Mouse (Mus musculus) small intestine, adult 2 months (tissue): ENCODE data around the gene Vmn2r44. TPM values are rescaled to one million over a fixed set of nuclear protein-coding genes. Genes with fewer than 3 reads are reported as not detected.
"Not testable (repeated sequence)": the region's sequence is repeated elsewhere in the genome, so short reads cannot be mapped to it uniquely, and the experiment has no call there.

Experiments used
- H3K27ac ChIP-seq: fragments of 200-500 bp; 2 replicates; pipeline ENCODE4 v1.5.1; 2012; ENCODE audit warnings: low read depth, low read length, control low read depth, inconsistent platforms; ENCODE audit not compliant: insufficient read depth
- H3K27me3 ChIP-seq: fragments of 200-500 bp; 2 replicates; pipeline ENCODE4 v1.6.1; 2012; ENCODE audit warnings: mild to moderate bottlenecking, moderate library complexity, low read length, inconsistent platforms; ENCODE audit not compliant: control insufficient read depth, insufficient read depth
- H3K36me3 ChIP-seq: fragments of 200-500 bp; 2 replicates; pipeline ENCODE4 v1.6.1; 2012; ENCODE audit warnings: mild to moderate bottlenecking, low read length, control low read depth, inconsistent platforms; ENCODE audit not compliant: control insufficient read depth, insufficient read depth
- H3K4me1 ChIP-seq: fragments of 200-500 bp; 2 replicates; pipeline ENCODE4 v1.6.1; 2012; ENCODE audit warnings: low read length, inconsistent platforms, mixed read lengths; ENCODE audit not compliant: control insufficient read depth, insufficient read depth, insufficient read length
- H3K4me3 ChIP-seq: fragments of 200-500 bp; 2 replicates; pipeline ENCODE4 v1.5.1; 2012; ENCODE audit warnings: low read depth, mild to moderate bottlenecking, control low read depth, inconsistent platforms, low read length, moderate library complexity
- WGBS: fragments of 180-500 bp; shearing (Covaris S2); methylation state at CpG from one replicate; pipeline ENCODE4 v1.1.7; 2018; 5-methylcytosine and 5-hydroxymethylcytosine counted together
- polyA plus RNA-seq: library from polyadenylated mRNA; depleted of rRNA; stranded (reverse); fragments of >200 nt; gene quantifications from 2 replicates; pipeline ENCODE4 v1.2.3, GENCODE M21; 2012; rRNA removed

Gene Vmn2r44
- polyA plus RNA-seq: not detected in 2 replicates

DNA sequence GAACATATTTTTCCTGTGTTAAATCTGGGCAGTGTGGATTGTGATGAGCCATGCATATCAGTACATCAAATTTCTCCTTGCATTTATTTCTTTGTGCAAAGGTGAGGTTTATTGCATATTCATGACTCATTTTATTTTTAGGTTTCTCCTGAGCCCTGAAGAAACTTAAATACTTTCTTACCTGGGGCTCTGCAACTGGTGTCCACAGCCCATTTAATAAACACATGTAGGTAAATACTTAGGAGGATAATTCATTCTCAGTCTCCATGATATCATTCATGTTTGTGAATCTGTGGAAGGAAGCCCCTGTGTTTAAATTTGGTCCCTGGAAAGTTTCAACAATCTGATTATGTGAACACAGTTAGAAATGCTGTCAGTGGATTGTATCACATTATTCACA is at the start of gene Vmn2r44:
TSS of gene Vmn2r44 (minus strand) at position 101 of the 400 bp plus-strand sequence.
- H3K27me3 ChIP-seq, H3K27ac ChIP-seq, H3K4me3 ChIP-seq, H3K4me1 ChIP-seq, H3K36me3 ChIP-seq: not testable (repeated sequence)

DNA sequence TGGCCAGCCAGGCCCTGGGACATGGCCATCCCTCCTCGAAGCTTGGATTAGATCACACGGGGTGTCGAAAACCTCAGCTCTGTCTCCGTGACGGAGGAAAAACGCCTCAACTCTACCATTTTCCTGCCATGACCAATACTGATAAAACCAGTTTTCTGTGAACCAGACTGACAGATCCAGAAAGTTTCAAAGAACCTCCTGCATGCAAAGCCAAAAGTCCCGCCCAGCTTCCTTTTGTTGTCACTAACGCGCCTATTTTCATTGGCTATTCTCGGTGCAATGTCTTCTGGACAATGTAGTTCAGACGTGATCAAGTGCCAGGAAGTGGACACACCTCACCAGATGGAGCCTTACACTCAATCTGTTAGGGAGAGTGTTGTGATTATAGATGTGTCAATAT is 25.3 kb downstream of the Vmn2r44 start:
- 86% methylated on average over 11 of the region's 11 CpGs for WGBS
- not testable (repeated sequence) for H3K4me3 ChIP-seq, H3K36me3 ChIP-seq, H3K27ac ChIP-seq, H3K27me3 ChIP-seq, H3K4me1 ChIP-seq

Other genes starting within 250 kb of the Vmn2r44 start
- gene Vmn2r41, start 221.7 kb downstream of the Vmn2r44 start, polyA plus RNA-seq: not detected in 2 replicates
- gene Vmn2r42, start 183.0 kb downstream of the Vmn2r44 start, polyA plus RNA-seq: not detected in 2 replicates
- not detected in 2 replicates for gene Vmn2r43, start 122.7 kb downstream of the Vmn2r44 start, polyA plus RNA-seq
- gene Vmn2r45, start 105.7 kb upstream of the Vmn2r44 start, polyA plus RNA-seq: not detected in 2 replicates